Mouse (Mus musculus) bone marrow macrophage, adult 2 months (primary cell): ENCODE data around the gene Lpin3.

Experiments
- CTCF ChIP-seq: IDR thresholded peaks from 2 replicates; pipeline ENCODE4 v1.5.1; 2012; ENCODE audit warnings: low read depth, mild to moderate bottlenecking, low read length, moderate library complexity
- POLR2A ChIP-seq: IDR thresholded peaks from 2 replicates; pipeline ENCODE4 v1.6.1; 2012; ENCODE audit warnings: mild to moderate bottlenecking, low read depth, low read length, borderline replicate concordance

- no peak for TF ChIP-seq CTCF
- no peak for TF ChIP-seq POLR2A
Measured at GRCm38 (mm10) chr2:160912231-160912671, 31.8 kb downstream of the Lpin3 start, which contains the start of gene Emilin3.
